Mouse (Mus musculus): ENCODE measurements around the gene Commd7.

- TF ChIP-seq CTCF (IDR thresholded peaks at IDR 0.05; ENCODE audit: extremely low read depth, insufficient read length, insufficient replicate concordance, low read depth, low read length) (no peak), POLR2A (IDR thresholded peaks at IDR 0.05; ENCODE audit: low read depth, low read length) (no peak)
Measured at GRCm38 (mm10) chr2:153575554-153575953, 57.0 kb downstream of the Commd7 start.

Measured in small intestine, adult 2 months (tissue).